In genomic region chrX:77406896-77407295, GRCm38 (mm10) we compare ENCODE assay signal across 19 mouse cellular contexts.
"Had no signal": no experiment of that assay in that cellular context is flagged by ENCODE, and none has a peak within 500 bp of the region (broad histone marks: within the 10 kb centered on the region; RNA-seq: fewer than 3 reads in every experiment).

No protein-coding gene starts in this region.

- H3K36me3 ChIP-seq: liver, embryonic 15.5 days; midbrain, embryonic 10.5 days; midbrain, embryonic 12.5 days; neural tube, embryonic 13.5 days; neural tube, embryonic 15.5 days; stomach, embryonic 15.5 days had no signal

- H3K9me3 ChIP-seq: liver, embryonic 15.5 days; megakaryocyte, embryonic 14.5 days; midbrain, embryonic 10.5 days; midbrain, embryonic 12.5 days; neural tube, embryonic 13.5 days; neural tube, embryonic 15.5 days; stomach, embryonic 15.5 days had no signal

- DNase-seq: lung, adult 18-20 months; lung, embryonic 14.5 days; lung, postnatal 10 days; lung, postnatal 4 days; midbrain, embryonic 14.5 days; right cerebral cortex, postnatal 14 days; thymus, adult 2 months; thymus, postnatal 25 days; thymus, postnatal 4 days had no signal

- H3K27me3 ChIP-seq: liver, embryonic 15.5 days; midbrain, embryonic 12.5 days; neural tube, embryonic 13.5 days; neural tube, embryonic 15.5 days; stomach, embryonic 15.5 days had no signal

- ATAC-seq: midbrain, embryonic 16.5 days had no signal

- H3K4me2 ChIP-seq: liver, embryonic 15.5 days; lung, embryonic 14.5 days; midbrain, embryonic 12.5 days; neural tube, embryonic 13.5 days; neural tube, embryonic 15.5 days; stomach, embryonic 15.5 days had no signal

- H3K9ac ChIP-seq: liver, embryonic 15.5 days; lung, embryonic 14.5 days; midbrain, embryonic 12.5 days; neural tube, embryonic 13.5 days; neural tube, embryonic 15.5 days; stomach, embryonic 15.5 days had no signal

- H3K27ac ChIP-seq: liver, embryonic 15.5 days; midbrain, embryonic 10.5 days; midbrain, embryonic 12.5 days; neural tube, embryonic 13.5 days; neural tube, embryonic 15.5 days; stomach, embryonic 15.5 days; stomach, postnatal 0 days had no signal

- H3K4me3 ChIP-seq: liver, embryonic 15.5 days; megakaryocyte, embryonic 14.5 days; midbrain, embryonic 10.5 days; midbrain, embryonic 12.5 days; myocyte; neural tube, embryonic 13.5 days; neural tube, embryonic 15.5 days; stomach, embryonic 15.5 days had no signal

- H3K4me1 ChIP-seq: liver, embryonic 15.5 days; midbrain, embryonic 10.5 days; midbrain, embryonic 12.5 days; neural tube, embryonic 13.5 days; neural tube, embryonic 15.5 days; stomach, embryonic 15.5 days had no signal
